ENCODE assay signal across 15 mouse cellular contexts in the genomic region with DNA sequence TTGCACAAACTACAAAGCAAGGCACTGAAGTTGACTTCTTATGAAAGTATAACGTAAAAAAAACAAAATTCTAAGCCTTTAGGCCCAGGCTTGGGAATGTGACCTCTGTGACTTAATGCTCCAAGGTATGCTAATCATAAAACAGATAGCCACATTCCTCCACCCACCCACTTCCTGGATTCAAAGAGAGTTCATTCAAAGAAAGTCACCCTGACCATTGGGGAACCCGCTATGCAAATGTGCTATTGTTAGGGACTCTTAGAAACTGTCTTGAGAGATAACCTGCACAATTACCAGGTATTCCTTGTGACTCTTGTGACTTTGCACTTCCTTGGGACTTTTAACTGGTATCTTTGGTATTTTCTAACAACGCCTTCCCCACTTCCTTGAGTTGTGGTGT. TPM values are rescaled to one million over a fixed set of nuclear protein-coding genes. Genes with fewer than 3 reads are reported as not detected.
DNase-seq lines count a peak whose midpoint lies in the region.
"Not testable (repeated sequence)": the region's sequence is repeated elsewhere in the genome, so short reads cannot be mapped to it uniquely, and the experiment has no call there.
"Had no signal": no experiment of that assay in that cellular context is flagged by ENCODE, and none has a peak within 500 bp of the region (broad histone marks: within the 10 kb centered on the region; RNA-seq: fewer than 3 reads in every experiment).

No protein-coding gene starts in this region.

- not testable (repeated sequence) for H3K4me1 ChIP-seq in ES-E14 (ENCODE audit: control insufficient read depth in 2 of 2, insufficient read depth in 2 of 2, low read length in 2 of 2, poor library complexity in 1 of 2)

- peak overlapping the region; percentile 70; the same call in 1 of the 2 replicates for H3K27ac ChIP-seq in ES-E14 (ENCODE audit: insufficient read depth, low read depth, low read length, poor library complexity, severe bottlenecking)

- H3K9ac ChIP-seq in ES-E14 (ENCODE audit: insufficient read depth, low read depth, low read length, poor library complexity, severe bottlenecking), result not testable (repeated sequence)

- H3K9me3 ChIP-seq in ES-E14 (ENCODE audit: control insufficient read depth, insufficient read depth, low read depth, low read length), result not testable (repeated sequence)

- H3K4me3 ChIP-seq in ES-E14 (ENCODE audit: insufficient read depth in 1 of 2, low read depth in 1 of 2, low read length in 2 of 2, poor library complexity in 1 of 2, severe bottlenecking in 1 of 2), result not testable (repeated sequence)

- in situ Hi-C loops in ES-E14 (cut with MboI; ENCODE audit: low sequenced_read_pairs in 2 of 2, unreplicated experiment in 2 of 2), result not testable (repeated sequence)

- DNase-seq in ES-CJ7 (ENCODE audit: low read depth, low spot score) (peak; percentile 63), R1 (ENCODE audit: low read depth, low spot score) (peak; percentile 94), ZHBTc4 (ENCODE audit: low read depth, low spot score) (peak; percentile 70)
- not testable (repeated sequence) for DNase-seq in ES-E14 (ENCODE audit: low read depth, low spot score)

- H3K36me3 ChIP-seq in ES-E14 (ENCODE audit: control insufficient read depth, insufficient read depth, low read length, poor library complexity, severe bottlenecking), result not testable (repeated sequence)

RNA-seq across cellular contexts. Expression of a gene that starts 15.8 kb away (rescaled TPM):
- 0.37 TPM in 1 of 2 replicates, not detected in the other for total RNA-seq in ES-E14 (2012; rRNA removed)
- total RNA-seq: adrenal gland, adult 18-20 months; adrenal gland, postnatal 14 days; adrenal gland, postnatal 25 days; adrenal gland, postnatal 36 days; CH12.LX; G1E; MEL had no signal

RNA-seq across cellular contexts. Expression of a gene that starts 25.6 kb away (rescaled TPM):
- 0.18 TPM in 1 of 2 replicates, not detected in the other for total RNA-seq in ES-E14 (2012; rRNA removed)
- total RNA-seq: adrenal gland, adult 18-20 months; adrenal gland, adult 2 months; adrenal gland, adult 8-10 months; adrenal gland, postnatal 10 days; adrenal gland, postnatal 14 days; adrenal gland, postnatal 25 days; adrenal gland, postnatal 36 days; adrenal gland, postnatal 4 days; CH12.LX; G1E; MEL had no signal
